Mouse (Mus musculus) heart, postnatal 10 days (tissue): Measurements from ENCODE around the gene Cd99l2. TPM values are rescaled to one million over a fixed set of nuclear protein-coding genes. Genes with fewer than 3 reads are reported as not detected.
"Not testable (repeated sequence)": the region's sequence is repeated elsewhere in the genome, so short reads cannot be mapped to it uniquely, and the experiment has no call there.

Experiments
- DNase-seq, 2 experiments: peaks; one replicate each; pipeline ENCODE4 v3.0.0; 2021
- intact Hi-C: fragments of 180-260 bp; cut with DNase I; formaldehyde crosslinking; loops from one replicate; pipeline ENCODE4 v1.15.1; 2025
- total RNA-seq, 2 experiments: library from RNA; stranded (reverse); gene quantifications; 2 replicates each; pipeline ENCODE4 v1.2.3; 2021

The Cd99l2 gene
- total RNA-seq: 10 to 100 TPM; 50.2 to 50.5 TPM

DNA sequence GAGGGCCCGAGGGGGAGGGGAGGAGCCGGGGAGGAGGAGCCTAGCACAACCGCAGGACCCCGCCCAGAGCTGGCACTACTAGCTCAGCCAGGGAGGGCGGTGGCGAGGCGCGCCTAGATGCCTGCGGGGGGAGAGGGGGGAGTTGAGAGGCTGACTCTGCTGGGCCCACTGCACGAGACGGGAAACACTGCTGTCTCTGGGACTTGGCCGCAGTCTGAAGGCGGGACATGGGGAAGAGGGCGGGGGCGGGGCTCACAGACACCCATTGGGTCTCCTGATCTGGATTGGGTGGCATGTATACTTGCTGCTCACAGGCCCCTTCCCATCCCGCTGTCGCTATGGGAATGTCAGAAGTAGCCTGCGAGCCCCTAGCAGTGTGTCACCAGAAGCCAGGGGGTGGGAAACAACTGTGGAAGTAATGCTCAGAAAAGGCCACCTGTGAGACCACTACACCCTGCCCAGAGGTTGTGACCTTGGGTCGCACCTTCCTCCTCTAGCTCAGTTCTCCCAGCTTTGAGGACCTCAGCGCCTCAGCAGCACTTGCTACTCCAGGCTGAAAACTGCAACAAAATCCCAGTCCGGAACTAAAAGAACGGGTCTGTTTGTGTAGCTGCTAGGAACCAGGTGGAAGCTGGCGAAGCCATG, at the start of gene Cd99l2:
Cd99l2 (minus strand) TSS at position 216 of the 645 bp plus-strand sequence.
- intact Hi-C loops: no loop called here
- DNase-seq: peak; percentile 88

DNA sequence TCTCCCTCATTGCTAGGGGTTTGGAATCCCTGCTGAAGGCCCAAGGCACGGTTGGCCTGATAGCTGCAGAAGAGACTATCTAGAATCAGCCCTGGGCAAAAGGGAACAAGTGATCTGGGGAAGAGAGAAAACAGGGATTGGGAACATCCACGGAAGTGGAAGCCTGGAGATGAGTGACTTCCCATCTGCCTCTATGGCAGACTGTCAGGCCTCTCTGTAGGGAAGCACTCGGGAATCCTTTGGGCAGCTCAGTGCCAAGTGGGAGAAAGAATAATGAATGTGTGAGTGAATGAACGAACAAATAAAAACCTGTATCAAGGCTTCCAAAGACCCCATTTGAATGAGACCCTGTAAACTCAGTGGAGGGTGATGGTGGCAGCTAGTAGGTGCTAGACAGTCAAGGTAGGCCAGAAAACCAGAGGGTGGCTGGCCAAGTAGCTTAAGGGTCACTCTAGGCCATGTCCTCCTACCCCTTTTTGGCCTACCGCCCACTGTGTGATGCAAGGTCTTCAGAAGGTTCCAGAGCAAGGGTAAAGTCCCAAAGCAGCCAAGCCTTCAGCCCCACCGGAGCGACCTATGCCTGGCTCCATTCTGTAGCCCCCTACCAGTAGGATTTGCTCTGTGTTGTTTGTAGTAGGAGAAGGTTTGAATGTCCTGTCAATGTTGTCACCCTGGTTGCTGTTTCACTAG, 48.3 kb upstream of the Cd99l2 start:
- intact Hi-C loops: no loop called here
- DNase-seq: no peak

DNA sequence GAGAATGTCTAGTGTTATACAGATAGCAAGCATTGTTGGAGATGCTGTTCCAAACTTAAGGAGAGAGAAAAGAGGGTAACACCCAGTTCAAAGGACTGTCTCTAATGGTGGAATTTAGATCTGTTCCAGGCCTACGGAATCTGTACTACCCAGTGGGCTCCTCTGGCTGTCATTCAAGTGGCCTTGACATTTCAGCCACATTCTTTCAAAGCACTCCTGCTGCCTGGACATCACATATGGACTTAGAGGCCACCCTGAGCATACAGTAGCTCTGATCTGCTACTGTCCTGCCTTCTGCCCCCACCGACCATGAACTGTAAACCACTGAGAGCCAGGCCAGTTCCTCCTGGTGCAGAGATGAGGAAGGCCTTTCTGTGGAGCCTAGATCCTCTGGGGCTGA, 45.1 kb upstream of the Cd99l2 start:
- intact Hi-C loops: no loop called here

DNA sequence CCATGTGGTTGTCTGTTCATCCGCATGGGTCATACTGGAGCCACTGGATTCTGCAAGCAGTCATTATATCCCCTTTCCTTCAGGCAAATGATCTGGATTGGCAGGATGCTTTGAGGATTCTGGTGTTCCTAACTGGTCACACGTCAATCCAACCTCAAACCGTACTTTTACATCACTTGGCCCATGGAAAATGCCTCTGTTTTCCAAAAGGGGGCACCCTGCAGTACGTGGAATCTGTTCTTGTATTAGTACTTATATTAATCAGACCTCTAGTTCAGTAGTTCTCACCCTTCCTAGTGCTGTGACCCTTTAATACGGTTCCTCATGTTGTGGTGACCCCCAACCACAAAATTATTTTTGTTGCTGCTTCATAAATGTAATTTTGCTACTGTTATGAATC, 41.5 kb upstream of the Cd99l2 start:
- no peak for DNase-seq
- intact Hi-C loops: no loop called here

More for the DNA sequence above, 45.1 kb upstream of the Cd99l2 start:
- no peak for DNase-seq

DNA sequence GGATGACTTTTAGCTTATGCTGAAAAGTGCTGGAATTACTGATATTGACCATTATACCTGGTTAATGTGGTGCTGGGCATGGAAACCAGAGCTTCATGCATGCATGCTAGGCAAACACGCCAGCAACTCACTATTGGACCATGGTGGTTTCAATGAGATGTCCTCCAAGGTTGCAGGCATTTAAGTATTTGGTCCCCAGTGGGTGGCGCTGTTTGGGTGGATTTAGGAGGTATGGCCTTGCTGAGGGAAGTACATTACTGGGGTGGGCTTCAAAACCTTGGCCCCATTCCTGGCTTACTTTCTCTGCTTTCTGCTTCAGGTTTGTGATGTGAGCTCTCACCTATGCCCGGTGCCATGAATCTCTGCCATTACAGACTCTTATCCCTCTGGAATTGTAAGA, 40.0 kb upstream of the Cd99l2 start:
- DNase-seq: no peak
- intact Hi-C loops: no loop called here

DNA sequence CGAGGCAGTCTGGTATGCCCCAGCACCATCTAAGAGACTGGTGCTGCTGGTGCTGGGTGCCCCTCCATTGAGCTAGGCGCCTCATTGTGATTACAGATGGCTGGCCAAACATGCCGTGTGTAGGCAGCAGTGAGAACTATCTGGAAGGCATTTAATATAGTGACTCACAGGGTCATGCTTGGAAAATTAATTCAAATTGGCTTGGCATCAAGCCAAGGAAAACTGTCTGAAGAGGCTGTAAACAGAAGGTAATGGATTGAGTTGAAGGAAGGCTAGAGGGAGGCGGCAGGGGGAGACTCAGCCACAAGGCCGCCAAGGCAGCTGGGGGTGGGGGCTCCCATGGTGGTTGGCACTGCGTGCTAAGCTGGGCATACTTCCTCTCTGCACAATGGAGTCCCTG, 36.0 kb upstream of the Cd99l2 start:
- no peak for DNase-seq
- intact Hi-C loops: no loop called here

DNA sequence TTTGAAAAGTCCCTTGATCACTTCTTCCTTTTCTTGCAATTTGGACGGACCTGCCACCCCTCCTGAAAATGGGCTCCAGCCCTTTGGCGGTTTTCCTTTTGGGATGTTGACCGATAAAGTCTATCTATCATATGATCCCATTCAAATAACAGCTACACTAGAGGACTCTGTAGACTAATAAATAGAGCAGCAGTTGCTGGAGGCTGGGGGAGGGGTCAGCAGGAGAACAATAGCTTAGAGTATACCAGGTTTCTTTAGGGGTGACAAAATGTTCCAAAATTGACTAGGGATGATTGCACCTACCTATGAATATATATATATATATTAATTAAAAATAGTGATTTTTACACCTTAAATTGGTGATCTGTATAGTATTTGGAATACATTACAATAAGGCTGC, 35.5 kb upstream of the Cd99l2 start:
- DNase-seq: no peak
- intact Hi-C loops: no loop called here

DNA sequence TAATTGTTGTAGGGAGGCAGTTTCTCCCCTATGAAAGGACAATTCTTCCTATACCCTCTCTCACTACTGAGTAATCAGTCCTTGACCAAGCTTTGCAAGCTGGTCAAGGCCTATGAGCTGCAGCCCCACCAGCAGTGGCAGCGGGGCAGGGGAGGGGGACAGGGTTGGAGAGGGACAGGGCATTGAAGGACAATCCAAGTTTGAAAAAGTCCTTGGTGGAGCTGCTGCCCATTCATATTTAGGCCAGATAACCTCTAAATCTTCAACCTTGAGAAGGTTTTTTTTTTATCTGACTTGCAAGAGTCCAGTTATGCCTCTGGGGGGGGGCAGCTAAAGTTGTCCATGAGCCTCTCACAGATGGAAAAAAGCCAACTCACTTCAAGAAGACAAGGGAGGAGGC, 34.8 kb upstream of the Cd99l2 start:
- no peak for DNase-seq
- intact Hi-C loops: no loop called here

DNA sequence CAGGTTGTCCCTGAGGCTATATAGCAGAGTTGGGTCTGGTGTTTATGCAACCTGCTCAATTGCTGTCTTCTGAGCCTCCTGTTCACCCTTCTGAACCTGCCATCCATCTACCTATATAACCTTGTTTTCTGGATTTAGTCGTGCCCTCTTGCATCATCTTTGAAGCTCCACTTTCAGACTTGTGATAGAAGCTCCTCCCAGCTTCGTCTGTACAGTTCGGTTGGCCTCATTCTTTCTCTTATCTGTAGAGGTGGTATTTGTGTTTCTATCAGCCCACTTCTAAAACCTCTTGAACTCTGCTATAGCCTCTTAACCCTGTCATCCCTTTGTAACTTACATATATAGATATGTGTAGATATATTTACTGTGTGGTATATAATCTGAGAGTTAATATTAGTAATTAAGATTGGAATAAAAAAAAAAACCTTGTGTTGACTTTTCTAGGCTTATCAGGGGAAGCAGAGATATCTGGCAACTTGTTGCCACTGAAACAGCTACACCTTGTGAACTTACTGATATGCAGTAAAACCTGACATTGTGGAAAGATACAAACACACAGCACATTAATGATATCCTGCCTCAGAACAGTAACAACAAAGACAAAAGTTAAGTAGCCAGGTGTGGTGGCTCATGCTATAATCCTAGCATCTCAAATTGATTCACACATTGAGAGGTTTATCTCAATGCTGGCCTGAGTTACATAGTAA, 33.1 kb upstream of the Cd99l2 start:
- intact Hi-C loops: no loop called here
- DNase-seq: no peak

DNA sequence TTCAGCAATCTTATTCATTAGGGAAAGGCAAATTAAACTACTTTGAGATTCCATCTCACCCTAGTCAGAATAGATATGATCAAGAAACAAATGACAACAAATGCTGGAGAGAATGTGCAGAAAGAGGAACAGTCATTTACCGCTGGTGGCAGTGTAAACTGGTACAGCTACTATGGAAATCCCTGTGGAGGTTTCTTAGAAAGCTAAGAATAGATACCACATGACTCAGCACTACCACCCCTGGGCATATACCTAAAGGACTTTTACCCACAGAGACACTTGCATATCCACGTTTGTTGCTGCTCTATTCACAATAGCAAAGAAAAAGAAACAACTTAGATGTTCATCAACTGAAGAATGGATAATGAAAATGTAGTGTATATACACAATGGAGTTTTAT, 31.7 kb upstream of the Cd99l2 start:
- peak in 1 of 2 experiments; percentile 1 for DNase-seq
- intact Hi-C loops: no loop called here

DNA sequence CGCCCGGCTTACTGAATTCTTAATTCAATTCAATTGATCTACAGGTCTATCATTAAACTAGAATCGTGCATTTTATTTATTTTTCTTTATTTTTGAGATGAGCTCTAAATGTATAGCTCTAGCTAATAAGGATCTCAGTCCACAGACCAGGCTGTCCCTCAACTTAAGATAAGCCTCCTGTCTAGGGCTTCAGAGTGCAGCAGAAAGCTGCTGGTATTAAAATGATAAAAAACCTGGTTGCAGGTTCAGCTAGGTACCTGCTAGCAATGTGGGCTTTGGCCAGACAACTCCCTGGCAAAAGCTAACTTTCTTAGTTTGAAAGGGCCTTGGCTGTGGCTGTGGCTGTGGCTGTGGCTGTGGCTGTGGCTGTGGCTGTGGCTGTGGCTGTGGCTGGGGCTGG, 30.2 kb upstream of the Cd99l2 start:
- DNase-seq: no peak
- intact Hi-C loops: no loop called here

DNA sequence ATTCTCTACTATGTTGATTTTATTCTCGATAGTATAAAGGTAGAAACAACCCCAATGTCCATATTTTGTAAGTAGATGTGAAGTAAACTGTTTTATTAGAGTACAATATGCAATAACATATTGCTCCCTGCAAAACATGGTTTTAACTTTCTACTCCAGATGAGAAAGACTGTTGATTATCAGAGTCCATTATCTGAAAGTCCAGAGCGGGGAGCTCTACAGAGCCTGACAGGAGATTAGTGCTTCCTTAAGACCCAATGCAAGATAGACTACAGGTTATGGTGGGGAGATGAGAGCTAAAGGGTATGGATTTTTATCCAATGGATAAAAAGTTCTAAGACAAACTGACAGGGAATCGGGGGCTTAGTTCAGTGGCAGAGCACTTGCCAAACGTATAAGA, 26.6 kb upstream of the Cd99l2 start:
- intact Hi-C loops: loop anchor here (5.0 kb wide), 1 partner anchor 52 kb away; no protein-coding TSS in a partner anchor
- DNase-seq: no peak

DNA sequence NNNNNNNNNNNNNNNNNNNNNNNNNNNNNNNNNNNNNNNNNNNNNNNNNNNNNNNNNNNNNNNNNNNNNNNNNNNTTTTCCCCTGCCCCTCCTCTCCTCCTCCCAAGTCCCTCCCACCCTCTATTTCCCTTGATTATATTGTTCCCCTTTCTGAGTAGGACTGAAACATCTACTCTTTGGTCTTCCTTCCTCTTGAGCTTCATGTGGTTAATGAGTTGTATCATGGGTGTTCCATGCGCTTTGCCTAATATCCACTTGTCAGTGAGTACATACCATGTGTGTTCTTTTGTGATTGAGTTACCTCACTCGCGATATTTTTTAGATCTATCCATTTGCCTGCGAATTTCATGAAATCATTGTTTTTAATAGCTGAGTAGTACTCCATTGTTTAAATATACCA, 13.9 kb upstream of the Cd99l2 start:
- intact Hi-C loops: not testable (repeated sequence)

DNA sequence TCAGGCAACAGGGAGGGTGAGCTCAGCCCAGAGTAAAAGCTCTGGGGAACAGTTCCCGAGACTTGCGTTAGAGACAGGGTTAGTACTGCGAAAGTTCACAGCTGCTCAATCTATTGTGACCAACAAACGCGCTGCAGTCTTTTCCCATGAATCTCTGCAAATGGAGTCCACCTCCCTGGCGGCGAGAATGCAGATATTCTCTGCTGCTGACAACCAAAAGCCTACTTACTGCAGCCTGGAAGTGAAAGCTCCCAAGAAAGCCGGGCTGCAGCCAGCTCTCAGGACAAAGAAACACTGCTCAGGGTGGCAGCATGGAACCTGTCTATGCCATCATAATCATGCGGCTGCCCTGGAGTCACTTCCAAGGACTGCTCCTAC, 619 bp upstream of the Cd99l2 start:
- peak; percentile 54 to 64 for DNase-seq
- intact Hi-C loops: no loop called here

More for the DNA sequence above, 13.9 kb upstream of the Cd99l2 start:
- DNase-seq: not testable (repeated sequence)

DNA sequence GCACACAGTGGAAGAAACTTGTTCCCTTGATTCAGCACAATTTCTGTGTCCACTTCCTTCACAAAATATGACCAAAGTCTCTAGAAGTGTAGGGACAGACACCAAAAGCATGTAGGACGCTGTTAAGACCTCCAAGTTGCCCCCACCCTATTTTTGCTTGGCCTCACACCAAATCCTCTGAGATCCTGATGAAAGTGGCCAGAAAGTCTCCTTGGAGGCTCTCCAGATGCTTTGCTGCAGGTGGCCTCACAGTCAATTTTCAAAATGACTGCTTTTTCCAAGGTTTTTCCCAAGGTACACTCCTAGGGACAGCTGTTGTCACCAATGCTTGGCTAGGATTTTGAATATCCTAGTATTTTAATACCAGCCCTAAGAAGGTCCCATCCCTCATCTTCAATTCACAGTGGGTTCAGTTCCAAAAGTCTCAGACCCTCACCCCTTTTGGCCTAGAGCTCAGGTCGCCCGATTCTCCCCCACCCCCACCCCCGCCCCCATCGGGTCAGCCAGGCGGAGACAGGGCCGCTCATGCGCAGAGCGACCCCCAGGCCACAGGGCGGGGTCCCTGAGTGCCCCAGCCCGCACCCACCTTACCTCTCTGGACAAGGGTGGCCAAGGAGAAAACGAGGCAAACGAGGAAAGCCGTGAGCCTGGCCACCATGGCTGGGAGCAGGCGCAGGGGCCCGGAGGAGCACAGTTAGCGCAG, 567 bp downstream of the Cd99l2 start:
- intact Hi-C loops: loop anchor here (2.0 kb wide), 1 partner anchor 63 kb away; the partner anchor contains the start of gene Hmgb3
- peak in 1 of 2 experiments; percentile 16 for DNase-seq

DNA sequence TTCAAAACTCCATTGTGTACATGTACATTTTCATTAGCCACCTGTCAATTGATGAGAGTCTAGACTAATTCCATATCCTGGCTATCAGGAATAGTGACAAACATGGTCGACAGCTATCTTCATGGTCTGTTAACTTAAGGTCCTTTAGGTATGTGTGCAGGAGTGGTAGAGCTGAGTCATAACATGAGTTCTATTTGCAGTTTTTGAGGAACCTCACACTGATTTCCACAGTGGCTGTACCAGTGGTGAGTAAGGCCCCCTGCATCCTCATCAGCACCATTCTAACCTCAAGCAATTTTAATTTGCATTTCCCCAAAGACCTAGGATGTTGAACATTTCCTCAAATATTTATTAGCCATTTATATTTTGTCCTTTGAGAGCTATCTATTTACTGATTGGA, 3.3 kb downstream of the Cd99l2 start:
- intact Hi-C loops: no loop called here
- DNase-seq: no peak

DNA sequence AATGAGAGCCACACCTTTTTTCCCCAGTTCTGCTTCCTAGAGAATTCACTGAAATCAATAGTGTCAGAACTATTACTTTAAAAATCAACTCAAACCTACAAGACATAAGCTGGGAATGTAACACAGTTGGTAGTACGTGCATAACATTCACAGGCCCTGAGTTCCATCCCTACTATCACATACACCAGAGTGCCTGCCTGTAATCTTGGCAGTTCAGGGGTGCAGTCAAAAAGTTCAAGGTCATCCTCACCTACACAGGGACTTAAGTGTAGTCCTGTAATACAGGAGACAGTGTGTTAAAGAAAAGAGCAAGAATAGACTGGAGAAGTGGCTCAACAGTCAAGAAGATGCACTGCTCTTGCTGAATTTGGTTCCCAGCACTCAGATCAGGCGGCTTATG, 10.4 kb downstream of the Cd99l2 start:
- intact Hi-C loops: loop anchor here (5.0 kb wide), 1 partner anchor 75 kb away; the partner anchor contains the start of gene Hmgb3
- no peak for DNase-seq

DNA sequence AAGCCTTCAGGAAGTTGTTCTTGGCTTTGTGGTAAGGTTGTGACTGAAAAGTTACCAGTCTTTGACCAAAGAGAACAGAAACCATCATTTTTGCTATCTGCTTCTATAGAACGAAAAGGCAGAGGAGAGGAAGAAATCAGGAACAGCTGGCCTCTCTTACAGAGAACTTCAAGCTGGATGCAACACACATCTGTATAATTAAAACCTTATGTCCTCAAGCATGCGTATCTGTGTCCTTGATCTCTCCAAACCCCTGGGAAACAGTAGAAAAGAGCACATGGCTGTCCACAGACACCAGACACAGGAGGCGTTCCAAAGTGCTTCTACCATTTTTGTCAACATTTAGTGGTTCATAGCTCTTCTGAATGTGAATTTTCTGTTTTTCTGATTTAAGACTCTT, 16.7 kb downstream of the Cd99l2 start:
- intact Hi-C loops: no loop called here

DNA sequence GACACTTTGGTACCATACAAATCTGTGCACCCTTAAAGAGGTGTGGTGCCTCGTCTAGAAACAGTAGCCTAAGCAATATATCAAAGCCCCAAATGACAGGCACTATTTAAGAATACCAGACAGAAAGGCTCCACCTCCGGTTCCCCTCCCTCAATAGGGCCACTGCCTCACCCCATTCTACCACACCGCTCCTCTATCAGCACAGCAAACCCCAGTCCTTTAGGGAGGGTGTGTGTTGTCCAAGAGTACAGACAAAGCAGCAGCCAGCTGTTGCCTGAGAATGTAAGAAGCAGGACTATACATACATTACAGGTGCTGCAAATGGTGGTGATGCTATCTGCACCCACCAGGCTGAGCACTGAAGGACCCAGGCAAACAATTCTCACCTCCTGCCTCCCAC, 17.2 kb downstream of the Cd99l2 start:
- intact Hi-C loops: no loop called here
- no peak for DNase-seq

More for the DNA sequence above, 16.7 kb downstream of the Cd99l2 start:
- no peak for DNase-seq

DNA sequence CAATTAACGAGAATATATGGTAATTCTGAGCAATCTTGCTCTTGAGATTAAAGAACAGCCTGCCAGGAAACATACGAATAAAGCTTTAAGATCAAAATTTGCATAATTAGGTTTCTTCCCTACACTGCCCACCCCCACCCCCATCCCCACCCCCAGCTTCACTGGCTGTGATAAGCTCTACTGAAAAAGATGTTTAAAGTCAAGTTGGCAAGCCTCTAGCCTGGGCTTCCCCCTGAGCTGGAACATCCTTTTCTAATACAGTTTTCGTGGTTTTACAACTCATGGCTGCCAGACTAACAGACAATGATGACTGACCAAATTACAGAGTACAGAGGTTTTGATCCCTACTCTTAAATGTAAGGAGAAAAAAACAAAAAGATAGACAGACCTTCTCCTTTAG, 17.6 kb downstream of the Cd99l2 start:
- no peak for DNase-seq
- intact Hi-C loops: no loop called here

DNA sequence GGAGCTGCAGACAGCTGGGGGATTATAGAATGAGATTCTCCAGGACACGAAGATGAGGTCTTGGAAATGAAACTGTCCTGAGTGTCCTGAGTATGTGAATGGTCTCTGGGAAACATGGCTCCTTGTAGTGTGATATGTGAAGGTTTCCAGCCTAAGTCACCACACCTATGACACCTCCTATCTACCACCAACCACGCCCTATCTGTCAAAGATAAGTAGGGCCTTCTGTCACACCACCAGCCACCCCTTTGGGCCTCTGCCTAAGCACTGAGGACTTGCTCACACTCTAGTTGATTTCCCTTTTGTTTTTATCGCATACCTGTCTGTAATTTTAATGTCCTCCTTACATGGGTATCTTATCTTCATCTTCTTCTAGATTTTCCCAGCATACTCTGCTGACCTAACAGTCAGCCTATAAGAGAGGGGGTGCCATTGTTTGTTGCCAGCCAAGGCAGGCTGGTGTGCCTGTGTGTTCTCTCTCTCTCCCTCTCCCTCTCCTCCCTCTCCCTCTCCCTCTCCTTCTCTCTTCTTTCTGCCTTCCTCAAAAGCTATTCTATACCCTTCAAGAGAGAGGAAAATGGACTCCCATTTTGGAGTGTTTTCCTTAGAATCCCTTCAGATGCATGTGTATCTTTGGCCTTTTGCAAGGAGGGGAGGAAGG, 18.2 kb downstream of the Cd99l2 start:
- intact Hi-C loops: no loop called here
- no peak for DNase-seq
